Mouse (Mus musculus) thymus, adult 2 months (tissue): Measurements from ENCODE around the gene Mab21l3. TPM values are rescaled to one million over a fixed set of nuclear protein-coding genes. Genes with fewer than 3 reads are reported as not detected.

ENCODE experiments used
- DNase-seq: peaks from one replicate; pipeline ENCODE4 v3.0.0; 2021
- H3K27ac ChIP-seq: fragments of 200-500 bp; 2 replicates; pipeline ENCODE4 v1.5.1; 2012; ENCODE audit warnings: low read length, control low read depth; ENCODE audit not compliant: control insufficient read depth, insufficient read depth
- H3K27me3 ChIP-seq: fragments of 200-500 bp; 2 replicates; pipeline ENCODE4 v1.6.1; 2012; ENCODE audit warnings: mild to moderate bottlenecking, low read length, moderate library complexity, mixed read lengths; ENCODE audit not compliant: control insufficient read depth, insufficient read depth
- H3K36me3 ChIP-seq: fragments of 200-500 bp; 2 replicates; pipeline ENCODE4 v1.6.1; 2012; ENCODE audit warnings: mild to moderate bottlenecking, low read length, moderate library complexity; ENCODE audit not compliant: control insufficient read depth, insufficient read depth
- H3K4me1 ChIP-seq: fragments of 200-500 bp; replicated peaks from 2 replicates; pipeline ENCODE4 v1.6.1; 2012; ENCODE audit warnings: low read length; ENCODE audit not compliant: control insufficient read depth, insufficient read depth
- H3K4me3 ChIP-seq: fragments of 200-500 bp; 2 replicates; pipeline ENCODE4 v1.5.1; 2012; ENCODE audit warnings: mild to moderate bottlenecking, low read length, control low read depth, moderate library complexity; ENCODE audit not compliant: control insufficient read depth, insufficient read depth
- CTCF ChIP-seq: fragments of 200-500 bp; IDR thresholded peaks from 2 replicates; pipeline ENCODE4 v1.5.1; 2012; ENCODE audit warnings: mild to moderate bottlenecking, control low read depth, low read length, moderate library complexity, borderline replicate concordance; ENCODE audit not compliant: control insufficient read depth, poor library complexity, insufficient read depth; ENCODE audit errors: extremely low read depth
- POLR2A ChIP-seq: fragments of 200-500 bp; IDR thresholded peaks from 2 replicates; pipeline ENCODE4 v1.6.1; 2012; ENCODE audit warnings: mild to moderate bottlenecking, low read length, control low read depth, moderate library complexity; ENCODE audit not compliant: control insufficient read depth, poor library complexity, insufficient read depth; ENCODE audit errors: extremely low read depth
- polyA plus RNA-seq: library from polyadenylated mRNA; depleted of rRNA; stranded (reverse); fragments of >200 nt; gene quantifications from 2 replicates; pipeline ENCODE4 v1.2.3, GENCODE M21; 2012; rRNA removed

Mab21l3 gene
- polyA plus RNA-seq, 1 experiment, result 4.0 TPM

- no peak for TF ChIP-seq CTCF
- no peak for TF ChIP-seq POLR2A
- Histone ChIP-seq H3K27ac (no peak overlapping the region), H3K4me1 (no peaks in the 10 kb centered on the region), H3K27me3 (no peaks in the 10 kb centered on the region), H3K36me3 (no peaks in the 10 kb centered on the region), H3K4me3 (no peak overlapping the region)
- DNase-seq, result no peak
Measured at GRCm38 (mm10) chr3:101763566-101763965, 85.2 kb downstream of the Mab21l3 start.

Other genes with a start within 250 kb of the Mab21l3 start
- 273 and 288 TPM in 2 replicates for gene Atp1a1, start 244.3 kb downstream of the Mab21l3 start, polyA plus RNA-seq
- 7.0 and 8.0 TPM in 2 replicates for gene Slc22a15, start 75.5 kb upstream of the Mab21l3 start, polyA plus RNA-seq
- gene Nhlh2, start 161.1 kb upstream of the Mab21l3 start, polyA plus RNA-seq, result 0.03 TPM in 1 of 2 replicates, not detected in the other
- gene Casq2, start 237.5 kb upstream of the Mab21l3 start, polyA plus RNA-seq, result 0.82 and 10.1 TPM in 2 replicates